Mouse (Mus musculus): ENCODE measurements at regions not wholly inside any gene's neighbourhood (a gene's known extent, or its start where the extent isn't known, plus 50 kb on each side); places are given as distances from the start of the nearest gene placed in this dataset.

- no peak for TF ChIP-seq CTCF (IDR thresholded peaks at IDR 0.05; ENCODE audit: borderline replicate concordance, extremely low read depth, insufficient read depth, insufficient read length)
- TF ChIP-seq POLR2A (IDR thresholded peaks at IDR 0.05; ENCODE audit: borderline replicate concordance, extremely low read depth, insufficient read depth, insufficient read length, poor library complexity, severe bottlenecking) = no peak
These were observed 675.4 kb upstream of the Pot1a start for GRCm38 (mm10) chr6:26484451-26484850.
